In genomic region chr1:118969409-118969808, GRCm38 (mm10) we compare ENCODE assay signal across 27 mouse cellular contexts.
DNase-seq lines count a peak whose midpoint lies in the region; ATAC-seq lines count a peak whose summit lies in the region.
"Had no signal": no experiment of that assay in that cellular context is flagged by ENCODE, and none has a peak within 500 bp of the region (broad histone marks: within the 10 kb centered on the region; RNA-seq: fewer than 3 reads in every experiment).

No protein-coding gene starts in this region.

- H3K36me3 ChIP-seq in hindbrain, embryonic 13.5 days = no peaks in the 10 kb centered on the region
- peaks cover 64% of the 10 kb centered on the region for H3K36me3 ChIP-seq in hindbrain, embryonic 10.5 days
- peaks cover 6% of the 10 kb centered on the region; the same call in 1 of the 2 replicates for H3K36me3 ChIP-seq in midbrain, embryonic 13.5 days
- H3K36me3 ChIP-seq in midbrain, embryonic 14.5 days (ENCODE audit: control insufficient read depth, insufficient read depth, low read length) = no peaks in the 10 kb centered on the region
- peaks cover 53% of the 10 kb centered on the region for H3K36me3 ChIP-seq in embryonic facial prominence, embryonic 14.5 days (ENCODE audit: control insufficient read depth, insufficient read depth, low read length)

- H3K4me3 ChIP-seq in hindbrain, embryonic 13.5 days = no peak overlapping the region
- no peak overlapping the region for H3K4me3 ChIP-seq in hindbrain, embryonic 10.5 days
- no peak overlapping the region for H3K4me3 ChIP-seq in midbrain, embryonic 13.5 days (replicated peaks)
- H3K4me3 ChIP-seq in midbrain, embryonic 14.5 days (replicated peaks; ENCODE audit: low read depth, low read length) = no peak overlapping the region
- no peak overlapping the region for H3K4me3 ChIP-seq in embryonic facial prominence, embryonic 14.5 days (ENCODE audit: low read depth, low read length)
- H3K4me3 ChIP-seq: heart, embryonic 10.5 days; intestine, embryonic 15.5 days; limb, embryonic 12.5 days had no signal

- 75% methylated on average over 11 of the region's 11 CpGs for WGBS in hindbrain, embryonic 13.5 days
- WGBS in hindbrain, embryonic 10.5 days = 81% methylated on average over 11 of the region's 11 CpGs
- WGBS in midbrain, embryonic 13.5 days = 82% methylated on average over 11 of the region's 11 CpGs
- 74% methylated on average over 11 of the region's 11 CpGs for WGBS in midbrain, embryonic 14.5 days
- whole genome bisulfite sequencing in embryonic facial prominence, embryonic 14.5 days = 56% methylated on average over 11 of the region's 11 CpGs

- no peaks in the 10 kb centered on the region; the same call in 1 of the 2 replicates for H3K9me3 ChIP-seq in hindbrain, embryonic 13.5 days
- H3K9me3 ChIP-seq in hindbrain, embryonic 10.5 days = peaks cover 11% of the 10 kb centered on the region
- no peaks in the 10 kb centered on the region for H3K9me3 ChIP-seq in midbrain, embryonic 13.5 days
- H3K9me3 ChIP-seq in midbrain, embryonic 14.5 days (ENCODE audit: control insufficient read depth, low read length) = no peaks in the 10 kb centered on the region
- no peaks in the 10 kb centered on the region for H3K9me3 ChIP-seq in embryonic facial prominence, embryonic 14.5 days (ENCODE audit: control insufficient read depth, low read length)
- H3K9me3 ChIP-seq: intestine, embryonic 15.5 days had no signal

- 0 out of 2 replicates have a peak, but pooled peaks have one; percentile 2 for ATAC-seq in hindbrain, embryonic 13.5 days (ENCODE audit: low FRiP score)
- ATAC-seq in midbrain, embryonic 13.5 days = peak; percentile 41; the same call in 1 of the 2 replicates
- ATAC-seq in midbrain, embryonic 14.5 days (ENCODE audit: low FRiP score, low TSS enrichment) = no peak
- no peak for ATAC-seq in embryonic facial prominence, embryonic 14.5 days (ENCODE audit: low read depth)
- ATAC-seq: forebrain, embryonic 14.5 days; hindbrain, embryonic 16.5 days; intestine, embryonic 15.5 days had no signal

- no peak overlapping the region for H3K4me2 ChIP-seq in hindbrain, embryonic 13.5 days
- H3K4me2 ChIP-seq in midbrain, embryonic 13.5 days (replicated peaks) = no peak overlapping the region
- H3K4me2 ChIP-seq in midbrain, embryonic 14.5 days (ENCODE audit: low read length) = no peak overlapping the region
- no peak overlapping the region for H3K4me2 ChIP-seq in embryonic facial prominence, embryonic 14.5 days (ENCODE audit: low read depth, low read length)
- H3K4me2 ChIP-seq: intestine, embryonic 15.5 days; limb, embryonic 12.5 days; liver, embryonic 11.5 days had no signal

- no peak for DNase-seq in hindbrain, embryonic 10.5 days (ENCODE audit: low spot score)
- no peak for DNase-seq in midbrain, embryonic 14.5 days
- DNase-seq in Muller cell, postnatal 12 days (ENCODE audit: inconsistent ontology term) = peak; percentile 53
- DNase-seq in embryonic facial prominence, embryonic 14.5 days (ENCODE audit: low spot score) = peak; percentile 13
- DNase-seq in urinary bladder, adult 2 months (ENCODE audit: low spot score) = no peak
- no peak for DNase-seq in spleen, postnatal 36 days (ENCODE audit: low spot score in 2 of 2)
- DNase-seq: adrenal gland, postnatal 10 days; cerebellum, adult 9-10 months; gastrocnemius, postnatal 25 days; heart, adult 11 months; heart, postnatal 4 days; kidney, adult 8-10 months; kidney, postnatal 4 days; layer of hippocampus, postnatal 36 days; lung, postnatal 4 days; right cerebral cortex, postnatal 4 days had no signal

- H3K27ac ChIP-seq in hindbrain, embryonic 13.5 days = no peak overlapping the region
- H3K27ac ChIP-seq in hindbrain, embryonic 10.5 days = no peak overlapping the region
- no peak overlapping the region for H3K27ac ChIP-seq in midbrain, embryonic 13.5 days
- no peak overlapping the region for H3K27ac ChIP-seq in midbrain, embryonic 14.5 days (replicated peaks; ENCODE audit: low read depth, low read length)
- H3K27ac ChIP-seq in embryonic facial prominence, embryonic 14.5 days (replicated peaks; ENCODE audit: low read depth, low read length) = no peak overlapping the region
- H3K27ac ChIP-seq: heart, embryonic 10.5 days; intestine, embryonic 15.5 days; kidney, postnatal 0 days; limb, embryonic 12.5 days had no signal

- 0 out of 2 replicates have a peak, but pooled peaks cover 4% of the 10 kb centered on the region for H3K4me1 ChIP-seq in hindbrain, embryonic 13.5 days (replicated peaks)
- no peaks in the 10 kb centered on the region for H3K4me1 ChIP-seq in hindbrain, embryonic 10.5 days (replicated peaks)
- H3K4me1 ChIP-seq in midbrain, embryonic 13.5 days (replicated peaks) = 0 out of 2 replicates have a peak, but pooled peaks cover 7% of the 10 kb centered on the region
- H3K4me1 ChIP-seq in midbrain, embryonic 14.5 days (ENCODE audit: control insufficient read depth, insufficient read depth, low read length) = no peaks in the 10 kb centered on the region
- peaks cover 6% of the 10 kb centered on the region; the same call in 1 of the 2 replicates for H3K4me1 ChIP-seq in embryonic facial prominence, embryonic 14.5 days (ENCODE audit: control insufficient read depth, insufficient read depth, low read length)
- H3K4me1 ChIP-seq: intestine, embryonic 15.5 days; megakaryocyte, embryonic 14.5 days had no signal

- H3K9ac ChIP-seq in hindbrain, embryonic 13.5 days = no peak overlapping the region
- H3K9ac ChIP-seq in midbrain, embryonic 13.5 days (replicated peaks) = no peak overlapping the region
- no peak overlapping the region for H3K9ac ChIP-seq in midbrain, embryonic 14.5 days (replicated peaks; ENCODE audit: low read length)
- H3K9ac ChIP-seq in embryonic facial prominence, embryonic 14.5 days (ENCODE audit: low read depth, low read length) = no peak overlapping the region
- H3K9ac ChIP-seq: intestine, embryonic 15.5 days; limb, embryonic 12.5 days had no signal

- H3K27me3 ChIP-seq in hindbrain, embryonic 13.5 days = no peaks in the 10 kb centered on the region
- no peaks in the 10 kb centered on the region for H3K27me3 ChIP-seq in hindbrain, embryonic 10.5 days (ENCODE audit: insufficient read depth, poor library complexity, severe bottlenecking)
- H3K27me3 ChIP-seq in midbrain, embryonic 13.5 days = no peaks in the 10 kb centered on the region
- no peaks in the 10 kb centered on the region for H3K27me3 ChIP-seq in midbrain, embryonic 14.5 days (ENCODE audit: control insufficient read depth, insufficient read depth, low read length)
- no peaks in the 10 kb centered on the region for H3K27me3 ChIP-seq in embryonic facial prominence, embryonic 14.5 days (replicated peaks; ENCODE audit: control insufficient read depth, insufficient read depth, low read length)
- H3K27me3 ChIP-seq: CH12.LX; intestine, embryonic 15.5 days; limb, embryonic 12.5 days; megakaryocyte, embryonic 14.5 days had no signal

Comparison
In these comparisons a context has a peak if more than half of its experiments do, and no peak if none do; other contexts are left out.
1. ATAC-seq: peak in hindbrain, embryonic 13.5 days (single experiment) and midbrain, embryonic 13.5 days (single experiment); none in midbrain, embryonic 14.5 days (single experiment) and embryonic facial prominence, embryonic 14.5 days (single experiment).
2. DNase-seq: peak in Muller cell, postnatal 12 days (single experiment) and embryonic facial prominence, embryonic 14.5 days (single experiment); none in hindbrain, embryonic 10.5 days (single experiment), midbrain, embryonic 14.5 days (single experiment), urinary bladder, adult 2 months (single experiment) and spleen, postnatal 36 days (0 of 2).